Mouse (Mus musculus) heart, adult 8-10 months (tissue): ENCODE results near the gene Amacr. TPM values are rescaled to one million over a fixed set of nuclear protein-coding genes. Genes with fewer than 3 reads are reported as not detected.
"Not testable (repeated sequence)": the region's sequence is repeated elsewhere in the genome, so short reads cannot be mapped to it uniquely, and the experiment has no call there.

Source experiments
- DNase-seq: peaks from one replicate; pipeline ENCODE4 v3.0.0; 2022; ENCODE audit warnings: low spot score
- total RNA-seq, 4 experiments: library from RNA; stranded (reverse); gene quantifications; 2 replicates each; pipeline ENCODE4 v1.2.4; 2022

Amacr gene
- total RNA-seq = 10 to 100 TPM; 34.2 to 38.2 (median 36.0) TPM

DNA sequence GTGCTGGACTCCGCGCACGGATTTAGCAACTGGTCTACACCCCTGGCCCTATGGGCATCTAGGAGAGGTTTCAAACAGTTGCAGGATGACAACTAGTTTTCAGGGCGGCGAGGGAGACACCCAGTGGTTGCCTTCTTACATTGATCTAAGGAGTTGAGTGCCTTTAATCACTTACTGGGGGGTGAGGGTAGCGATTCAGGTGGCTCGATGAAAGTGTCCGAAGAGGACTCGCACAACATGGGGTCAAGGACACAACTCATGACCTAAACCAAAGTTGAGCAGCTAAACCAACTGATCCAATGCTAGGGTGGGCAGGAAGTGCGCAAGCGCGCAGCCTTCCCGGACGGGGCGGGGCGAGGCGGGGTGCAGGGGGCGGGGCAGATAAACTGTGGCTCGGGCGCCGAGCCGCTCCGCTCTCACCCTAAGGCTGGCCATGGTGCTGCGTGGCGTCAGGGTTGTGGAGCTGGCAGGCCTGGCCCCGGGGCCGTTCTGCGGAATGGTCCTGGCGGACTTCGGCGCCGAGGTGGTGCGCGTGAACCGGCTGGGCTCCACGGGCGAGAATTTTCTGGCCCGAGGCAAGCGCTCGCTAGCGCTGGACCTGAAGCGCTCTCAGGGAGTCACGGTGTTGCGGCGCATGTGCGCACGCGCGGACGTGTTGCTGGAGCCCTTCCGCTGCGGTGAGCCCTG, at the start of gene Amacr:
Gene Amacr, plus strand, starts transcription at position 380 of the 687 bp plus-strand sequence.
- DNase-seq = peak; percentile 89

DNA sequence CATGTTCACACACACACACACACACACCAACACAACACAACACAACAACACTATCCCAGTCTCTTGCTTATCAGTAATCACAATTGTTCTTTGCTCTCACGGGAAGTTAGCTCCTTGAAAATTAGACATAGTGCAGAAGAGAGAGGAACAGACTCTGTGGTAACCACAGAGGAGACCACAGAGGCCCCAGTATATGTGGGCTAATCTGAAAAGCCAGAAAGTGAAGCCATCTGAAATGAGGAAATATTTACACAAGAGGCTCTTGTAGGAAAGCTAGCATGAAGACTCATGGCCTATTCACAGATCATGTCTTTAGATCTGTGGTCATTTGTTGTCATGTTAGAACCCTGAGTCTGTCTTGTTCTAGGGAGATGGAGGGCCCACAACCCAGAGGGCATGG, 47.6 kb upstream of the Amacr start:
- DNase-seq = no peak

DNA sequence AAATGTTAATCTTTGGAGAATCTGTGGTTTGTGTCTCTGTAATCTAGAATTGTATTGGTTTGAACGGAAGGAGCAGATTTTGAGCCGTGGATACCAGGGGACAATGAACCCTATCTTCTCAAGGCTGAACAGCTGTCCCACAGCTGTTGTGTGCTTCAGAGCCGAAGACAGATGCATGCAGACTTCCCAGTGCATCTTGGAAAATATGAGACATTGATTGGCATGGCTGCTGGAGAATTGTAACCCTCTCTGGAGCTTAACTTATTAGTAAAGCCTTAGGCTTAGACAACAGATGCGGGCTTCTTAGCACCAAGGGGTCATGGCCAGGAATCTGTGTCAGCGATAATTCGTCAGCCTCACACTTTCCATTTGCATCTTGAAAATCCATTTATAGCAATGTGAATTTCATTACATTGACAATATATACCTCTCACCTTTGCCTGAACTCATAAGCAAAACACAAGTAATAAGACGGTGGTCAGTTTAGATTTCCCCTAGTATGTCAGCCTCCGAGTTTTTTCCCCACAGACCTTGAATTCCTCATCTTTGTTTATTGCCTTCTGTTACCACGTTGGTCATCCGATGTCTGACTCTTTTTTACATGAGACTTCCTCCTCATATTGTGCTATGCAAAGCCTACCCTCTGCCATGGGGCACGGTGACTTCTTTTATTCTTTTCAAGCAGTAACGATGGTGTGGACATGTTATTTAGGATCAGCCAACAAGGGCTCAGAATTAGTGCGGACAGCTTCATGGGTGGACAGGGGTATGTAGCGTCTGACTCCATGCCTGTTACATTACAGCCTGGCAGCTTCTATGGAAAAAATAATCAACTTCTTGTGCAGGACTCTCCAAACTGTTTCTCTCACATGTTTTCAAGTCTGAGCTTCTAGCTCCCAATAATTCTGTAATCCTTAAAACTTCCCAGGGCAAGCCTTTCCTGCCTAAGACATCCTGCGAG, 41.1 kb upstream of the Amacr start:
- peak; percentile 66 for DNase-seq

DNA sequence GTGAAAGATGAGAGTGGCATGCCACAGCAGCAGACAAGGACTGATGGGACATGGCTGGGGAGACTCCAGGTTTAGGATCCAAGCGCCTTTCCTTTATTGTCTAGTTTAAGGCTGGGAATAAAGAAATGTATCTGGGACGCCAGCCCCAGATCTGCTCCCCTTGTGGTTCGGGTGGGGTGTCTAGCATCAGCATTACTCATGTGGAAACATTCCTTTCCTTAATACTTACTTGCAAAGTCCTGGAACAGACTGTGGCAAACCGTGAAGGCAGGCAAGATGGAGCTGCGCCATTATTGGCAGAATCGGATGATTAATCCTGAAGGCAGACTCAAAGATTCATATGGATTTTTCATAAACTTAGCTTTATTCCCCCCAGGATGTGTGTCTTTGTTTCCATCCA, 39.7 kb upstream of the Amacr start:
- DNase-seq = no peak

DNA sequence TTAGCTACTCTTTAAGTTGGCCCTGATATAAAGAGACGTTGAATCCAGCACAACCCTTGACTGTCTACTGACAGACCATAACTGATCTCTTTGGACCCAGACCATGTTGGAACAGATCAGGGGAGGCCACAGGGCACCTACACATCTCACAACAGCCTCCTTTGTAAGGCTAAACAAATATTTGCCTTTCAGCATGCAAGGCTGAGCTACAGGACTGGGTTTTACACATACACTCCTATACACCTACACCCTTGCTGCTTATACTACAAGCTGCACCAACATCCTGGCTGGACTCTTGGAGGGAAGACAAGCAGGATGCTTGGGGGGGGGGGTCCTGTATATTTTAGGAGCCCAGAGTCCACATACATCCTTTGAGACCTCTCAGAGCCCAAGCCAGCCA, 33.7 kb upstream of the Amacr start:
- DNase-seq = no peak

DNA sequence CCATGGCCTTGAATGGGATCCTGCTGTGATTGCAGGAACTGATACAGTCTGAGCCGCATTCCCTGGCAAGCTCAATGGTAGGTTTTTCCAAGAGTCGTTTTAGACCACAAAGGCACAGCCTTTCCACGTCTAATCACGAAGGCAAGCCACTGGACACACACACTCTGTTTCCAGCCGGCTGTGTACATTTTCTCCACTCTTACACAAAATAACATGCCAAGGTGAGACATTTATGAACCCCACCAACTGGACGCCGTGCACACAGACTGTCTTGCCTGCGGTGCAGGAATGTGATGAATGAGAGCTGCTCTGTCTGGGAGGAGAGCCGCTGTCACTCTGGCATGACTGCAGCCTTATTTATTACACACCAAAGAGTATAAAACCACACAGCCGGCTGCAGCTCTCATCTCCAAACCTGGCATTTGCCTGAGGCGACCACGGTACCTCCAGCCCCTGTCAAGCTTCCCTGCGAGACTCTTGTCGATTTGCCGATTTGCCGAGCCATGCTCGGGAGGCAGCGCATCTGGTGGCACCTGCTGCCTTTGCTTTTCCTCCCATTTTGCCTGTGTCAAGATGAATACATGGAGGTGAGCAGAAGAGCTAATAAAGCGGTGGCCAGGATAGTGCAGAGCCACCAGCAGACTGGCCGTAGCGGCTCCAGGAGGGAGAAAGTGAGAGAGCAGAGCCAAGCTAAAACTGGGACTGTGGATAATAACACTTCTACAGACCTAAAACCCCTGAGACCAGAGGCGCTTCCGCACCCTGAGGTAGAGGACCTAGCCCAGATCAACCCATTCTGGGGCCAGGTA, 29.4 kb upstream of the Amacr start, which contains the start of gene C1qtnf3:
Gene C1qtnf3, plus strand, starts transcription at position 382 of the 809 bp plus-strand sequence.
- no peak for DNase-seq

DNA sequence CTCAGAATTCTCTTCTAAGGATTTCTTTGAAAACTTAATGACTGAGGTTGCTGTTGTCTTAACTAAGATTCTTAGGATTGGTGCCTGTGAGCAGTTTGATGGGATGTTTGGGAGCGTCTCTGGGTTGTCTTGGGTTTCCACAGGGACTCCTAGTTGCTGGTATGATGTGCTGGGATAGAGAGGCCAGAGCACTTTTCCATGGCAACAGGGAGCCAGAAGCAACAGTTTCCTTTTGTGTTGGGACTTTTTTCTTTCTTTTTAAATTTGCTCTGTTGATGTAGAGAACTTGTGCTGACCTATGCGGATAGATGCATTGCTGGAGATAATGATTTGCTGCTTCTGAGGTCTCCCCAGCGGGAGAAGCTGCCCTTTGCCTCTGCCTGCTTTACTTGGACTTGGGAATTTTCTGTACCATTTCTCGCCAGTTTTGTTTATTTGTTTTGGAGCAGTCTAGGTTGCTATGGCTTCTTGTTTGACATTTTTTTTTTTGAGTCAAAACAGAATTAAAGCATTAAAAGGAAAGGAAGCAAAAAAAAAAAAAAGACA, 28.7 kb upstream of the Amacr start:
- no peak for DNase-seq

DNA sequence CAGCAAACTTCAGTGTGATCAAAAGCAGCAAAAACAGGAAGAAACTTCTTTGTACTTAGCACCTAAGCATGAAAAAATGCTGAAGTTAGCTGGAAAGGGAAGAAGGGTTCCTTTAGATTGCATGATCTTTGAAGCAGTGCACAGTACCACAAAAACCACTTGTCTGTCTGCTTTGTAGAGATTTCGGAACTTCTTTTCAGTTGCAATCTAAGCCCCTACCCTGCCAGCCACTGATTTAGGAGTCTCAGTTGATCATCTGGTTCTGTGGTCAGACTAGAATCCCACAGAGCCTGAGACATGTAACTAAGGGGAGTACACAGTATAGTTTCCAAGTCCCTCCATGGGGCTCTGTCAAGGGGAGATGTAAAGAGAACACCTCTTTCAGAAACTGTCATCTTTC, 28.1 kb upstream of the Amacr start:
- no peak for DNase-seq

DNA sequence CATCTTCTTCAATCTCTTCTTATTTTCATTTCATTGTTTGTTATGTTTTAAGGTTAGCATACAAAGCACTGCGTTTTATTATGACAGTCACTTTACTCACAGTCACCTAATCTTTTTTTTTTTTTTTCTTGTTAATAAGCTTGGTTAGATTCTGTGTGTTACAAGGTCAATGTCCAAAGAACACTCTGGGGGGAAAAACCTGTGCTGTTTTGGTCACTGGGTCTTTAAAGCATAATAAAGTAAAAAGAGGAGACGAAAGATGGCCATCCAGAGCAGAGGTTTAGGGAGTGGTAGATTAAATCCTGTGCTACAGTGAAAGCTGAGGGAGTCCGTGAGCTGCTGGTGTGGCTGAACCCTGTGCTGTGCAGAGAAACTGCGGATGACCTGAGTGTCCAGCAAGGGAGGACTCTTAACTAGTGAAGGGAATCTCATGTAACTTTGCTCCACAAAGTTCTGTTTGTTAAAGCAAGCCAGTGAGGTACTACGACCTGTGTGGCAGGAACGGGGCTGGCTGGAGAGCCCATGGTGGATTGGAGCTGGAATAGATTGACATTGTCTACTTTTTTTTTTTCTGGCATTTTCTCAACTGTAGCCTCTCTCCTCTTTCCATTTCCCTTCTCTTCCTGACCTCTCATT, 27.1 kb upstream of the Amacr start:
- no peak for DNase-seq

DNA sequence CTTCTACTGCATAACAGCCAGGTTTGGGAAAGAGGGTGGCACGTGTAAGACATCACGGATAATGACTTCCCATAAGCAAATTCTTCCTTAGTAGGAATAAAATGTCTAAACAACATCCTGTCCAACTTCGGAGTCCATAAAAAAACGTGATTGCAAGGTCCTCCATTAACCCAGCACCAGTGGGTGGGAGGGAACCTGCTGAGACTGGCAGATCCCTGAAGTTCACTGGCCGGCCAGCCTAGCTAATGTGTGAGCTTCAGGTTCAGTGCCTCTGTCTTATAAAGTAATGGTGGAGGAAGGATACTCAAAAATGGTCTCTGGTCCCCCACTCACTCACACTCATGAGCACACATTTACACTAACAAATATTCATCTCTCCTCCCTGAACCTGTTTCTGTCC, 26.4 kb upstream of the Amacr start:
- no peak for DNase-seq

DNA sequence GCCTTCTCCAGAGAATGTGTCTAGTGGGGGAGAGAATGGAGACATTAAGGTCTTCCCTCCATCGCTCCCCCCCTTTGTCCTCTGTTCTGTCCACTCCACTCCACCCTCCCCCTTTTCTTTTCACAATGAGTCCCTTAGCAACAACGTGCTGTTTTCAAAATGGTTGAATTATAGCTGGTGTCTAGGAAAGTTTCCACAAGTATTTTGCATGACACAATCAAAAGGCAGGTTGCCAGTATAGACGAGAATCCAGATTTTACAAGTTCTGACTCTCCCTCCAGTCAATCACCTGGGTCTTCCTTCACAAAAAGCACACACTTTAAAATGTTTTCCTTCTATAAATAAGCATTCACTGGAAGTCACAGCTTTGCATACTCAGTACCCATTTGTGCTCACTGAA, 24.9 kb upstream of the Amacr start:
- DNase-seq = no peak

DNA sequence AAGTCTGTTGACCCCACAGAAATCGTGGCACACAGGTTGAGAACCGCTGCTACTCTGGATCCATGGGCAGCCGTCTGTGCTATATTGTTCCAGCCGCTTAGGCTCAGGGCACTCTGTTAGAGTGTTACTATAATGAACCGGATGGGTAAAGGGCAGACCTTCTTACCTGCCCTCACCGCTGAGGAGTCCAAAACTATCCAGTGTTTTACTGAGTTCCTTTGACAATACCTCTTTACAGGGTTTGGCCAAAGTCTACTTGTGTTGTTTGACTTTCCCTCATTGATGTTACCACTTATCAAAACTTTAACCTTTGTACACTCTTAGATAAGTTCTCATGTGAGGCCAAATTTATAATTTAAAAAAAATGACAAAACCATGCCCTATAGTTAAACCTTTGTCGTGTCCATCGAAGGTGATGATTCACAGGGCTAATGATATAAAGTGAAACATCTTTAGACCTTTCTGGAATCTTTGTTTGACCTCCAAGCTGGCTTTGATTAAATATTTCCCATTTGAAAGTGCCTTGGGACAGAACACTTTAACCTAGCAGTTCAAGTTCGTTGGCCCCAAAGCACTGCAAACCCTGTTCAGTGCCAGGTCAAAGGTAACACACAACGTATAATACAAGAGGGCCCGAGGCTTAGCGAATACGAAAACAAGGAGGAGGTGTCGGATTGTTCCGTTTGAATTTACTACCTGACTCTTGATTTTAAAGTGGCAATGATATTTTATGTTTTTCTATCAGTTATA, 22.1 kb upstream of the Amacr start:
- DNase-seq = no peak

DNA sequence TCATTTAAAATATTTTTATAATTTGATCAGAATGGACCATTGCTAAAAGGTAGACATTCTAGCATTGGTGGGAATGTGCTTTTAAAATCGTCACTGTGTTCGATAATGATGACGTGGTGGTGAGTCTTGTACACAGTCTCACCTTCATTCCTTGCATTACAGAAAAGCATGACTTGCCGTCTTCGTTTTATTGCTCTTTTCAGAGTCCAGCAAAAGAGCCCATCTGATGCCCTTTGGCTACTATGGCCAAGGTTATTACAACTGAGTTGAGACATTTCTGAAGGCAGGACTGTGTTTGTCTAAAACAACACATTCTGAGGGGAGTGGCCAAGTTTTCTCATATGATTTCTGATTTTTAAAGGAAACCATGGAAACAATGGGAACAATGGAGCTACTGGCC, 21.3 kb upstream of the Amacr start:
- no peak for DNase-seq

DNA sequence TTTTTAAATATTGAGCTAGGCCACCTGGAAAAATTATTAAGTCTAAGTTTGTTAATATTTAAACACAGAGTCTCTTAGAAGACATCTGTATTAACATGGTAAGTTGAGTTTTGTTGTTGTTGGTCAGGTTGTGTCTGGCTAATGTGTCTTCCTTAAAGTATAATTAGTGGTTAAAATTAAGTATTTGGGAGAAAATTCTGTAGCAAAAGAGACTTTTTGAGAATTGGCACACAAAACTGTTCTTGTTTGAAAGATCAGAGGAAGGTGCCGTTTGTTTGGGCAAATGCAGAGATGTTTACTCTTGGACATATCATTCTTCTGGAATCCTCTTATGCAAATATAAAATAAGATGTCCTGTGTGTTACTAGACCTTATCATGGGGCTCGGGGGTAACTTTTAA, 19.0 kb upstream of the Amacr start:
- no peak for DNase-seq

DNA sequence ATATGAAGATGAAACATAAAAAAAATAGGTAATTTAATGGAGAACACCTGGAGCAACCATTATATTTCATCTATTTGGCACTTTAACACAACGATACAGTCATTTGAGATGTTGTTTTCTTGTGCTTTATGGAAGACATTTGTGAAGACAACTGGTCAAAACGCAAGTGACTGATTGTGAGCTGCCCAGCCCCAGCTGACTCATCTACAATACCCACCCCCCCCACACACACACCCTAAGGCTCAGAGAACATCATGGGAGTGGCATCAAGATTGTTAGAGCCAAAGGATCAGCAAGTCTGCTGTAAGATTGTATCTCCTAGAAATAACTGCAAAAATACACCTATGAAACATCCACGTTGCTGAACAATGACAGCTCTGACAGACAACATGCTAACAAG, 12.1 kb upstream of the Amacr start:
- no peak for DNase-seq

DNA sequence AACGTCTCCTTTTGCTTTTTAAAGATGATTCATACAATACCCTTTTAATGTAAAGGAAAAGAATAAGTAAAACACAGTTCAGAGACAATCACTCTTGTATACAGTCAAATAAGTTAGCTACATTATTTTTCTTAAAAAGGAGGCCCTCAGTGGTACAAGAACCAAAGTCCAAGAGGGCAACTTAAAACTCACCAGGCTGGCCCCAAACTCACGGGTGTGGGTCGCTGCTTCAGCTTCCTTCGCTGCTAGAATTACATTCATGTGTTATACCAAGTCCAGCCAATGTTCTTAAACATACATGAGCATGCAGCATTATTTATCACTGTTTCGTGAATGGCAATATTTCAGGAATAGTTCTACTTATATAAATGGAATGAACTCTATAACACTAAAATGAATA, 10.8 kb upstream of the Amacr start:
- no peak for DNase-seq

DNA sequence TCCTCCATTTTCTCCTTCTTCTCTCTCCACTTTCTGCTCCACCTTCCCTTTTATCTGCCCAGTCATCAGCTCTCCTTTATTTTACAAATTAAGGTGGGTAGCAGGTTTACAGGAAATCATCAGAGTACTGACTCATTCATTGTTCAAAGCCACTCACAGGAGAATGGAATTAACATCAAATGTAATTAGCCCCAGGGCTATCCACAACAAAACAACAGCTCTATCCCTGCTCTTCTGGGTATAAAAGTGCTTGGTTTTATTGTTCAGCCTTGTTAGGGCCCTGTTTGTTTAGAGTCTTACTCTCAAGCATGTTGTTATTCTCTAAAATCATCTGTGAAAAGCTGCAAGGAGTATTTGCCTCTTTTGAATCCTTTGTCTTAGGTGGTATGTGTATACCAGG, 4.4 kb upstream of the Amacr start:
- DNase-seq = no peak

DNA sequence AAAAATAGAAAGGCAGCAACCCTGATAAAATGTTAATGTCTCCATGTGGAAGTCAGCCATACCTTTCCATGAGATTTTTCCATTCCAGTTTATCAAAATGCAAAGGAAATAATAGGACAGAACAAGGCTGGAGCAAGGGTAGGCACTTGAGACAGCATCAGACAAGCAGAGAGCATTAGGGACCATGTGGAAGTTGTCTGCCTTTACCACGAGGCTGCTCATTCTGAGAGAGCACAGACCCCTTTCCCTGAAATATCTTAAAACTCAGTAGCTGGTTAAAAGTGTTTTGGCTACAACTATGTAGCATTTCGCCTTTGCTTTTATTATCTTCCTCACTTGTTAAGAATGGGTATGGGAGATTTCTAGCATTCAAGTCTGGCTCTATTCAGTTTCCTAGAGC, 844 bp upstream of the Amacr start:
- DNase-seq = no peak

DNA sequence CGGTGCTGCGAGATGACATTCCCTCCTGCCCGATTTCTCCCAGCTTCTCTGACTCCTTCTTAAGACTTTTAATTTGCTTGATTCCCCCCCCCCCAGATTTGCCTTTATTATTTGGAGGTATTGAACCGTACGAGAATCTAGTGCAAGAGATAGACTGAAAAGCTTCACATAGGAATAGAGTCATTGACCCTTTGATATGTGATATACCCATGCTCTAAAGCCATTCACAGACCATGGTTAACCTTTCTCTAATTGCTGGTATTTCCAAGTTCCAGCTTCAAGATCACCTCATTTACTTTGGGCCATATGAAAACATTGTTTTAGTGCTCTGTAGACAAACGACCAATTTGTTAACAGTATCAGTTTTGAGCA, 494 bp downstream of the Amacr start:
- no peak for DNase-seq

DNA sequence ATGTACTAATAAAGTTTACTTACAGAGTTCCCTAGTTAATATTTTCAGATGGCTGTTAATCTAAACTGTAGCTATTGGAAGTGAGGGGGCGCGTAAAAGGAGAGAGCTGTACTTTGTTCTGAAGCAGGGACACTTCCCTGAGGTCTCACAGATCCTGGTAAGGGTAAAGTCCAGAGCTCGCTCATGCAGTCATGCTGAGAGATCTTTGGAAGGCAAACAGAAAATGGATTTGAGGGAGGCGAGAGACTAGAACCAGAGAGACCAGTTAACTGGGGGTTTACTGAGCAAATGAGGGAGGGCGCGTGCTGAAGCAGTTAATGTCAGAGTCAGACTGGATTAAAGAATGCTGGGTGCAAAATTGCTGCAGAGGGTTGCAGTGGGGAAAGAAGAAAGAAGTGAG, 4.2 kb downstream of the Amacr start:
- DNase-seq = no peak

DNA sequence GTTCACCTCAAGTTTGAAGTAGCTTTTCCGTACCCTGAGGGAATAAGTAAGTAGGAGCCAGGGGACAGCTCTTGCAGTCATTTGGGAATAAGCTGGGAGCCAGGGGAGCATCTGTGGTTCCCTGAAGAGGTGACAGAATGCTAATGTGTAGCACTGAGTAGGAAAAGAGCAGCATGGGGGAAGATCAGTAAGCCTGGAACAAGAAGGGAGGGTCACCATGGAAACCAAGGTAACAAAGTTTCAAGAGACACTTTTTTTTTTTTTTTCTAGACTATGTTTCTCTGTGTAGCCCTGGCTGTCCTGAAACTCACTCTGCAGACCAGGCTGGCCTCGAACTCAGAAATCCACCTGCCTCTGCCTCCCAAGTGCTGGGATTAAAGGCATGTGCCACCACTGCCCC, 4.9 kb downstream of the Amacr start:
- not testable (repeated sequence) for DNase-seq
